Mouse (Mus musculus) large intestine, adult 2 months (tissue): ENCODE data around the gene Elane. TPM values are rescaled to one million over a fixed set of nuclear protein-coding genes. Genes with fewer than 3 reads are reported as not detected.

Experiments
- DNase-seq: peaks from one replicate; pipeline ENCODE4 v3.0.0-alpha.2; 2012; ENCODE audit warnings: low read depth, low spot score
- WGBS: fragments of 180-500 bp; shearing (Covaris S2); methylation state at CpG from one replicate; pipeline ENCODE4 v1.1.7; 2018; 5-methylcytosine and 5-hydroxymethylcytosine counted together
- polyA plus RNA-seq: library from polyadenylated mRNA; depleted of rRNA; stranded (reverse); fragments of >200 nt; gene quantifications from 2 replicates; pipeline ENCODE4 v1.2.3, GENCODE M21; 2012

The Elane gene
- polyA plus RNA-seq, 1 experiment, result not detected

- WGBS, result 4% methylated on average over 15 of the region's 15 CpGs
- no peak for DNase-seq
These were observed 39.9 kb downstream of the Elane start for GRCm38 (mm10) chr10:79925785-79926490.

- WGBS, result under 1% methylated on average over 63 of the region's 63 CpGs
- no peak for DNase-seq
These were observed 40.7 kb downstream of the Elane start, which contains the start of gene Arid3a for GRCm38 (mm10) chr10:79926491-79927323. TSS of gene Arid3a (plus strand) at chr10:79927043.

DNA sequence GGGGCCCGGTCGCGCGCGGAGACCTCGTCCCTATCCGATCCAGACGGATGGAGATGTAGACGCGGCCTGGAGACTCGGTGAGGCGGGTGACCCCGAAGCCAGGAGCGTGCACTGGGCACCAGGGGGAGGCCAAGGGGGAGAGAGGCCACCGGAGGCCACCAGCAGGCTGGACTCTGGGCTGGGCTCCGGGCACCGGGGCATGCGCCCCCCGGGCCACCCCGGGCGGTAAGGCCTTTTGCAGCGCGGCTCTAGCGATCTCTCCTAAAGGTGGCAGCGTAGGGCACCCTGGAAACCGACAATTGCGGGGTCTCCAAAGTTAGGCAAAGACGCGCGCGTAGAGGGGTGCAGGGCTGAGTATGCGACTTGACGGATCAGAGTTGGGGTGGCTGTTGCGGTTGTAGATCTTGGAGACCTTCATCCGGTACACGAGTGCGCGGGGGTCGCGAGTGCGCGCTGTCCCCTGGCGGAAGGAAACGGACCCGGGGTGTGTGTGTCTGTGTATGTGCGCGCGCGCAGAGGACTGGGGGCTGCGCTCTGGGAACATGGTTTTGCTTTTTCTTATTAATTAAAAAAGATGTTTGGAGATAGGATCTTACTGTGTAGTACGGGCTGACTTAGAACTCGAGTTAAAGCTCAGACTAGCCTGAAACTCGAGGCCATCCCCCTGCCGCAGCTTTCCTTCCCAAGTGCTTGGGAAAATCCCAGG lies 41.4 kb downstream of the Elane start:
- DNase-seq, result no peak

GRCm38 (mm10) chr10:79928030-79928694 lies 42.1 kb downstream of the Elane start:
- 2% methylated on average over 29 of the region's 29 CpGs for WGBS
- no peak for DNase-seq

More for the DNA sequence above, 41.4 kb downstream of the Elane start:
- under 1% methylated on average over 54 of the region's 54 CpGs for WGBS

DNA sequence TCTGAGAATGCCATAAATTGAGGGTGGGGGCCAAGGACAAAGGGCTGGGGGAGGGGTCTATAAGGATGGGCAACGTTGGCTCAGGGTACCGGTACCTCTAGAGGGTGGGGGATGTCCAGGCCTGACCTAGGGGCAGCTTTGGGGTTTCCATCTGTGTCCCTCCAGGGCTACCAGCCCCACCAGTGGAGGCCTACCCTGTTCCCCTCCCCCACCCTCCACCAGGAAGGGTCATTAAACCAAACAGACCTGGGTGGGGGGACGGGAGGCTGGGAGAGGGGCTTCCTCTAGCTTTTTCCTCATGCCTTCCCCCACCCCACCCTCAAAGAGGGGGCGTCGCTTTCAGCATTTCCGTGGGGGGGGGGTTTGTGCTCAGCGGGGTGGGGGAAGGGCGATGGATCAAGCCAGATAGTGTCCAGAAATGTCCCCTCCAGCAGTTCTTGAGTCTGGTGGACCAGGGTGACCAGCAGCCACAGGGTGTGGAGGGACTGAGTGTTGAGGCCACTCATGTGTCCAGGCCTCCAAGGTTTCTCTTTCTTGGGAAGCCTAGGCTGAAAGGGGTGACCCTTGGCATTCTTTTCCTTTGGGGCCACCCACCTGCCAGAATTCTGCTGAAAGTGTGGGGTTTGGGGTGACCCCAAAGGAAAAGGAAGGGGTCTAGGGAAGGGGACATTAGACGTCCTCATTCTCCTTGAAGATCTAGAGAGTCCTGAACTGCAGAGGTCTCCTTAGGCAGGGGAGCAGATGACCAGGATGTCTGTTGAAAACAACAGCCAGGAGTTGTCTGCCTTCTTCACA lies 43.1 kb downstream of the Elane start:
- 48% methylated on average over 9 of the region's 9 CpGs for WGBS
- no peak for DNase-seq

GRCm38 (mm10) chr10:79929967-79930825 lies 44.1 kb downstream of the Elane start:
- 76% methylated on average over 18 of the region's 18 CpGs for WGBS
- no peak for DNase-seq

DNA sequence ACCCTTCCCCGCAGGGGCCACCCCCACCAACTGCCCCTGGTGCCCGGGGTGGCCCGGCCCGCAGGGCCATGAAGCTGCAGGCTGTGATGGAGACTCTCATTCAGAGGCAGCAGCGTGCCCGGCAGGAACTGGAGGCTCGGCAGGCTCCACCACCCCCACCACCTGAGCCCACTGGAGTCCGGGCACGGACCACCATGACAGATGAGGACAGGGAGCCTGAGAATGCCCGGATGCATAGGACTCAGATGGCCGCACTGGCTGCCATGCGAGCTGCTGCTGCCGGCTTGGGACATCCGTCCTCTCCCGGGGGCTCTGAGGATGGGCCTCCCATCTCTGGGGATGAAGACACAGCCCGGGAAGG lies 44.8 kb downstream of the Elane start:
- WGBS, result 92% methylated on average over 16 of the region's 16 CpGs
- no peak for DNase-seq

DNA sequence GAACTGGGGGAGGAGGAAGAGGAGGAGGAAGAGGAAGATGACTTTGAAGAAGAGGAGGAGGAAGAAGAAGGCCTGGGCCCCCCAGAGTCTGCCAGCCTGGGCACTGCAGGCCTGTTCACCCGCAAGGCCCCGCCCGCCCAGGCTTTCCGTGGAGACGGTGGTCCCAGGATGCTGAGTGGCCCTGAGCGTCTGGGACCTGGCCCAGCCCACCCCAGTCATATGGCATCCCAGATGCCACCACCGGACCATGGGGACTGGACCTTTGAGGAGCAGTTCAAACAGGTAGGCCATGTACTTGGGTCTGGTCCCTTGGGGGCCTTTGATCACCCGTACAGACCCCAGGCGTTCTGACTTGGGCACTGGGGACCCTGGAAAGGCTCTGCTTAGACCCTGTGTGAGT lies 45.8 kb downstream of the Elane start:
- DNase-seq, result no peak
- 85% methylated on average over 9 of the region's 9 CpGs for WGBS

DNA sequence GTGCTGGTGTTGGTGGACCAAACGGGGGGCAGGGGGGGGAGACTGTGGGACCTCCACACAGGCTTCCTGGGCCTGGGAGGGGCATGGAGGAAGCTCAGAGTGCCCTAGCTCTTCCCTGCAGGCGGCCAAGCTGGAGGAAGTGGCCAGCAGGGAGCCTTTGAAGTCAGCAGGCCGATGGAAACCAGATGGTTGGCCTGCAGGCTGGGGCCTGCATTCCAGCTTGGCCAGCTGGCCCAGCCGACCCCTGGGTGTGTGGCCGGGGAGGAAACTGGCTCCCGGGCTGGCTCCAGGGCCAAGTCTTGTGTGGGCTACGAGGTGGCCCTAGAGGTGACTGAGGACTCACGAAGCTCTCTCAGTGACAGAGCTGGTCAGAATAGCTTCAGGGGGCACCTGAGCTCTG lies 46.7 kb downstream of the Elane start:
- DNase-seq, result no peak
- 33% methylated on average over 8 of the region's 8 CpGs for WGBS

DNA sequence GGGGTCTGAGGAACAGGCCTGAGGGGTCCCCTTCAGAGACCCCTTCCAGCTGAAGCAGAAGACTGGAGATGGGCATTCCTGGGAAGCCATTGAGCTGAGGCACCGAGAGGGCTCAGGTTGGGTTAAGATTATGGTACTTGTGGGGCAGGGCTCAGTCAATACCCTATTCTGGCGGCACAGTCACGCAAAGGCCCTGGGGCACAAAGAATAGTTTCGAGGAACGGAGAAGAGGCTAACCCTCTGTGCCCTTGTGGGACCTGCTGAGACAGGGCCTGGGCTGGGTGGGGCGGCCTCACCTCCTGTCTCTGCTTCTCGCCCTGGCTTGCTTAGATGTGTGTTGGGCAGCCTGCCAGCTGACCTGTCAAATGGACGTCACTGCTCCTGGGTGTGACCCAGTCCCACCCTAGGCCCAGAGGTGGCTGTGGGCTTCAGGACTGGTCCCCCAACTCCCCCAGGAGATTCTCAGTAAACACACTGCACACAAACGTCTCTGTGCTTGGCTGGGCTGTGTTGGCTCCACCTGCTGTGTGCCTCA lies 47.2 kb downstream of the Elane start:
- WGBS, result 37% methylated on average over 9 of the region's 9 CpGs
- DNase-seq, result no peak

DNA sequence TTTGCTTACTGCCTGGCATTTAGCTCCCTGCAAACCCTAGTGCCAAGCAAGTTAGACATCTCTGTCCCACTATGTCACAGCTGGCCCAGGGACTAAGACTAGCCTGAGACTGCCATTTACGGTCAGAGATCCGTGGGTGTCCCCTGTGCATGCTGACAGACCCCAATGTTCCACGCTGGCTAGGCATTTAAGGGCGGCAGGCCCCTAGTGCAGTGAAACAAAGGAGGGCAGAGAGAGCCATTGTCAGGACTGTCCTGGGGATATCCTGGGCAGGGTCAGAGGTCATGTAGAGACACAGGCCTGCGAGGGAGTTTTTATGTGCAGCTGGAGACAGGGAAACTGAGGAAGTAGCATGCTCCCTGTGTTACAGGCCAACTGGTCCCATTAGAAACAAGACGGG lies 47.8 kb downstream of the Elane start:
- no peak for DNase-seq
- 42% methylated on average over 6 of the region's 6 CpGs for WGBS

DNA sequence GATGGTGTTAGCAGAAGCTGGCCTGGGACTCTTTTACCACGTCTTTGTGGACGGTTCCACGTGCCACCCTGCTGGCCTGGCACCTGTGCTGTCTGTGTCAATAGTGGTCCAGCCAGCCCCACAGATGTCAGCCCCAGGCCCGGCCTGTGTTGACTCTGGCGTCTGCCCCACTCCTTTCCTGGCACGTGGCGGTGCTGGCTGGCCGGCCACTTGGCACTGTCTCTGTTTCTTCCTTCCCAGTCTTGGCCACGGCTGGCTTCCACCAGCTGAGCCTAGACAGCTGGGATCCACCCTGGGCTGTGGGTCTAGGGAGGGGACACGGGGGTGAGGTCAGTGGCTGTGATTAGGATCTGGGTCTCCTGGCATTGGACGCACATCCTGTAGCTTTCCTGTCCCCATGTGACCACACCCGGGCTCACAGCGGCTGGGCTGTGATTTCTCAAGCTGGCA lies 48.2 kb downstream of the Elane start:
- WGBS, result 9% methylated on average over 13 of the region's 13 CpGs
- no peak for DNase-seq

GRCm38 (mm10) chr10:79934794-79935569 lies 48.9 kb downstream of the Elane start:
- WGBS, result 63% methylated on average over 16 of the region's 16 CpGs
- DNase-seq, result no peak

DNA sequence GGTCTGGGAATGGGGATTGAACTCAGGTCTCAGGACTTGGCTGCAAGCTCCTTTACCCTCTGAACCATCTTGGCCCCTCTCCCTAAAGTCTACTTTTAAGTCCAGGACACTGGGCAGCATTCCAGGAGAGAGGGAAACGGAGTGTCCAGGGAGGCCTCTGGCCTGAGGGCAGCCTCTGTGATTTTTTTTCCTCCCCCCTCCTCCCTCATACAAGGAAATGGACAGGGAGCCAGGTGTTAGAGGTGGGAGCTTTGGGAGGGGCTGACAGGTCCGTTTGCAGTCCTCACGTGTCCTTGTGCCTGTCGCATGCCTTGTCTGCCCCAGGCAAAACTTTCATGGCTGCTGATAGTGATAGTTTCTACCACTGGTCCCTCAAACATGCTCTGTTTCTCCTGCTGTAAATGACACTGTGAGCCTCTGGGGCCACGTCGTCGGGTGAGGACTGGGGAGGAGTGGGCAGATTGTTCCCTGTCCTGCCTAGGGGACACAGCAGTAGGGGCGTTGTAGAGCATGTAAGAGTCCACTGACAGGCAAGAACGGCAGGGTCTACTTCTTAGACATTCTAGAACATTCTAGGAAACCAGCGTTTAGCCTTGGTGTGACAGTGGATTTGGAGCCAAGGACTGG lies 50.4 kb downstream of the Elane start:
- DNase-seq, result no peak
- 19% methylated on average over 10 of the region's 10 CpGs for WGBS

GRCm38 (mm10) chr10:79936911-79937441 lies 50.9 kb downstream of the Elane start:
- WGBS, result 6% methylated on average over 27 of the region's 27 CpGs
- no peak for DNase-seq
